Mouse (Mus musculus) inflammation-experienced regulatory T-cells, adult 6 months (primary cell): ENCODE results near the gene Slc6a20b. TPM values are rescaled to one million over a fixed set of nuclear protein-coding genes. Genes with fewer than 3 reads are reported as not detected.
A peak's percentile ranks its signal among the peaks of the same experiment; 100 is the strongest.

Source experiments
- ATAC-seq: one replicate; pipeline ENCODE4 v1.8.0; 2017
- polyA plus RNA-seq, 3 experiments: library from polyadenylated mRNA; unstranded; fragments of 100-300 nt; shearing (Covaris generic); gene quantifications; one replicate each; pipeline ENCODE4 v1.2.1; 2017

Slc6a20b gene
- polyA plus RNA-seq, 3 experiments from 2014 or later, result 0.36 to 1.4 (median 0.94) TPM

DNA sequence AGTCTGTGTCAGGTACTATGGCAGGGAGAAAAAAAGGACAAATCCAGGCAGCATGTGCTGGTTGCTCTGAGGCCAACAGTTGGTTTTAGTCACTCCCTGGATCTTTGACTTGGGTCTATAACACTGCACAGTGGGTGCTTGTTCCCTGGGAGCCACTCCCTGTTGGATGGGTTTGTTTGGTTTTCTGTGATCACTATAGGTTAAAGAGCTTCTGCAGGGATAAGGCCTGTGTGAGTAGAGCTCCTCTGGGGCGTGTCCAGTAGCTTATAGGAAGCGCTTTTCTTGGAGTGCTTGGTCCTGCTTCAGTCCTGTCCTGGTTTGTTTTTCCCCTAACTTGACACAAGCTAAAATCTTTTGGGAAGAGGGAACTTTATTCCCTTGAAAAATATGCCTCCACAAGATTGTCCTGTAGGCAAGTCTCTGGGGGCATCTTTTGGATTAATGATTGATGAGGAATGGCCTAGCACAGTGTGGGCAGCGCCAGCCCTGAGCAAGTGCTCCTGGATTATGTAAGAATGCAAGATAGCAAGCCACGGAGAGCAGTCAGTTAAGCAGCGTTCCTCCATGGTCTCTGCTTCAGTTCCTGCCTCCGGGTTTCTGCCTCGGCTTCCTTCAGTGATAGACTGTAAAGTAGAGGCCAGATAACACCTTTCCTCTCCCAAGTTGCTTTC is 43.0 kb downstream of the Slc6a20b start:
- ATAC-seq, result no peak

- no peak for ATAC-seq
Observed at GRCm38 (mm10) chr9:123577360-123578192, 54.8 kb downstream of the Slc6a20b start.

GRCm38 (mm10) chr9:123554599-123554998 is 77.8 kb downstream of the Slc6a20b start:
- ATAC-seq, result peak; percentile 52

Other genes starting within 250 kb of the Slc6a20b start
- gene Limd1, start 153.9 kb downstream of the Slc6a20b start, polyA plus RNA-seq, result 10 to 100 TPM; 31.9 to 41.2 (median 36.2) TPM
- 10 to 100 TPM; 40.9 to 64.1 (median 49.7) TPM for gene Sacm1l, start 102.8 kb downstream of the Slc6a20b start, polyA plus RNA-seq
- gene Ccr9, start 45.9 kb upstream of the Slc6a20b start, polyA plus RNA-seq, result 10 to 100 TPM in 2 of 3 experiments, 1 to 10 TPM in 1; 5.2 to 42.3 (median 34.9) TPM
- not detected for gene Slc6a20a, start 46.3 kb upstream of the Slc6a20b start, polyA plus RNA-seq
- gene Lztfl1, start 85.1 kb upstream of the Slc6a20b start, polyA plus RNA-seq, result 10 to 100 TPM; 33.3 to 59.2 (median 57.6) TPM
- gene Cxcr6, start 173.9 kb upstream of the Slc6a20b start, polyA plus RNA-seq, result 100 to 1,000 TPM; 136 to 568 (median 166) TPM
- 10 to 100 TPM; 24.2 to 49.9 (median 41.1) TPM for gene Fyco1, start 219.3 kb upstream of the Slc6a20b start, polyA plus RNA-seq
- gene Xcr1, start 229.5 kb upstream of the Slc6a20b start, polyA plus RNA-seq, result 1 to 10 TPM in 1 of 3 experiments, under 1 TPM in 2; 0.66 to 2.9 (median 0.69) TPM